Mouse (Mus musculus) liver, embryonic 14.5 days (tissue): ENCODE results near the gene Psma6. TPM values are rescaled to one million over a fixed set of nuclear protein-coding genes. Genes with fewer than 3 reads are reported as not detected.

Source experiments
- ATAC-seq: fragments of 200-750 bp; cut with Nextera tagmentation; 2 replicates; pipeline ENCODE4 v1.8.0; 2017; ENCODE audit warnings: moderate number of reproducible peaks, mild to moderate bottlenecking, moderate library complexity; ENCODE audit not compliant: insufficient read depth
- DNase-seq, 3 experiments: peaks; one replicate each; pipeline ENCODE4 v3.0.0-alpha.2; 2012 to 2013; ENCODE audit warnings: low read depth in 3 of 3, low spot score in 3 of 3
- H3K27ac ChIP-seq: fragments of 300-500 bp; sonication (generic); 2 replicates; pipeline ENCODE4 v1.5.1; 2014; ENCODE audit warnings: moderate library complexity, mild to moderate bottlenecking, control low read depth, inconsistent platforms
- H3K27me3 ChIP-seq: fragments of 300-500 bp; sonication (generic); 2 replicates; pipeline ENCODE4 v1.6.1; 2014; ENCODE audit warnings: mild to moderate bottlenecking, low read length, moderate library complexity; ENCODE audit not compliant: control insufficient read depth, insufficient read depth
- H3K36me3 ChIP-seq: fragments of 300-500 bp; sonication (generic); replicated peaks from 2 replicates; pipeline ENCODE4 v1.6.1; 2014; ENCODE audit warnings: low read depth; ENCODE audit not compliant: control insufficient read depth, insufficient read depth
- H3K4me1 ChIP-seq, 2 experiments: fragments of 200-500 bp in 1 of 2; fragments of 300-500 bp in 1 of 2; sonication (generic) in 1 of 2; replicated peaks; 2 replicates each; pipeline ENCODE4 v1.6.1; 2012 to 2014; ENCODE audit warnings: antibody characterized with exemption in 1 of 2, inconsistent platforms in 1 of 2, low read length in 1 of 2; ENCODE audit not compliant: control insufficient read depth in 2 of 2, insufficient read depth in 2 of 2
- H3K4me2 ChIP-seq: fragments of 300-500 bp; sonication (generic); 2 replicates; pipeline ENCODE4 v1.6.1; 2014; ENCODE audit warnings: low read depth, mild to moderate bottlenecking, control low read depth, moderate library complexity
- H3K4me3 ChIP-seq, 2 experiments: fragments of 200-500 bp in 1 of 2; fragments of 300-500 bp in 1 of 2; sonication (generic) in 1 of 2; 2 replicates each; pipeline ENCODE4 v1.5.1; 2012 to 2014; ENCODE audit warnings: low read depth in 2 of 2, low read length in 2 of 2, mild to moderate bottlenecking in 2 of 2, control low read depth in 1 of 2, inconsistent platforms in 1 of 2, moderate library complexity in 1 of 2; ENCODE audit not compliant: insufficient read depth in 1 of 2
- H3K9ac ChIP-seq: fragments of 300-500 bp; sonication (generic); replicated peaks from 2 replicates; pipeline ENCODE4 v1.6.1; 2014; ENCODE audit warnings: mild to moderate bottlenecking, control low read depth, moderate library complexity
- H3K9me3 ChIP-seq: fragments of 300-500 bp; sonication (generic); 2 replicates; pipeline ENCODE4 v1.6.1; 2016; ENCODE audit warnings: low read length, mixed read lengths; ENCODE audit not compliant: control insufficient read depth
- CTCF ChIP-seq: IDR thresholded peaks from 2 replicates; pipeline ENCODE4 v1.5.1; 2016; ENCODE audit warnings: antibody characterized with exemption, low read depth, control low read depth
- EP300 ChIP-seq: IDR thresholded peaks from 2 replicates; pipeline ENCODE4 v1.6.1; 2016; ENCODE audit warnings: antibody characterized with exemption, low read depth
- WGBS: fragments of 180-500 bp; shearing (Covaris S2); extraction: QIAGEN DNeasy Blood & Tissue Kit; methylation state at CpG from one replicate; pipeline ENCODE4 v1.1.7; 2014; ENCODE audit not compliant: insufficient replicate concordance; 5-methylcytosine and 5-hydroxymethylcytosine counted together
- polyA plus RNA-seq, 2 experiments: library from polyadenylated mRNA; depleted of rRNA in 1 of 2; stranded (reverse) in 1 of 2; unstranded in 1 of 2; fragments of >200 nt; fragmentation: Nextera tagmentation in 1 of 2; extraction: Ambion mirVana in 1 of 2; gene quantifications; 2 replicates each; pipeline versions ENCODE4 v1.2.1 to v1.2.3; 2012 to 2014

Gene Psma6
- polyA plus RNA-seq, 2 experiments: 85.9 to 220 TPM

- no peak overlapping the region for H3K9ac ChIP-seq
- no peak overlapping the region for H3K4me2 ChIP-seq
- DNase-seq: no peak
- H3K4me1 ChIP-seq: no peaks in the 10 kb centered on the region; a peak in 1 of 4 replicates
- no peak overlapping the region for H3K27ac ChIP-seq
- H3K27me3 ChIP-seq: no peaks in the 10 kb centered on the region
- TF ChIP-seq CTCF (no peak), EP300 (no peak)
- H3K36me3 ChIP-seq: no peaks in the 10 kb centered on the region
- WGBS: 48% methylated on average over 5 of the region's 5 CpGs
- ATAC-seq: no peak
- H3K4me3 ChIP-seq: no peak overlapping the region
- H3K9me3 ChIP-seq: no peaks in the 10 kb centered on the region
Observed at GRCm38 (mm10) chr12:55452839-55453238, 68.8 kb downstream of the Psma6 start.

- H3K36me3 ChIP-seq: no peaks in the 10 kb centered on the region
- DNase-seq (no peak), ATAC-seq (no peak)
- no peak overlapping the region for H3K9ac ChIP-seq
- H3K27ac ChIP-seq: no peak overlapping the region
- no peaks in the 10 kb centered on the region for H3K9me3 ChIP-seq
- no peak for TF ChIP-seq CTCF
- TF ChIP-seq EP300: no peak
- no peak overlapping the region for H3K4me3 ChIP-seq
- H3K4me2 ChIP-seq: no peak overlapping the region
- H3K4me1 ChIP-seq: no peaks in the 10 kb centered on the region; a peak in 2 of 4 replicates
- no peaks in the 10 kb centered on the region for H3K27me3 ChIP-seq
- 58% methylated on average over 4 of the region's 4 CpGs for WGBS
Observed at GRCm38 (mm10) chr12:55453924-55454323, 69.9 kb downstream of the Psma6 start.

- 75% methylated on average over 10 of the region's 10 CpGs for WGBS
- no peaks in the 10 kb centered on the region for H3K9me3 ChIP-seq
- no peak overlapping the region for H3K27ac ChIP-seq
- no peak overlapping the region for H3K4me2 ChIP-seq
- DNase-seq (no peak), ATAC-seq (no peak)
- no peaks in the 10 kb centered on the region for H3K36me3 ChIP-seq
- no peaks in the 10 kb centered on the region; a peak in 1 of 4 replicates for H3K4me1 ChIP-seq
- no peaks in the 10 kb centered on the region for H3K27me3 ChIP-seq
- H3K4me3 ChIP-seq: no peak overlapping the region
- TF ChIP-seq EP300: no peak
- no peak overlapping the region for H3K9ac ChIP-seq
Observed at GRCm38 (mm10) chr12:55455206-55455605, 71.2 kb downstream of the Psma6 start.

- 81% methylated on average over 3 of the region's 3 CpGs for WGBS
- ATAC-seq: no peak
Observed at GRCm38 (mm10) chr12:55456136-55456535, 72.1 kb downstream of the Psma6 start.

GRCm38 (mm10) chr12:55456893-55457292 lies 72.9 kb downstream of the Psma6 start:
- H3K4me3 ChIP-seq: no peak overlapping the region
- no peaks in the 10 kb centered on the region for H3K27me3 ChIP-seq
- H3K9ac ChIP-seq: no peak overlapping the region
- H3K27ac ChIP-seq: no peak overlapping the region
- DNase-seq (no peak), ATAC-seq (no peak)
- H3K9me3 ChIP-seq: no peaks in the 10 kb centered on the region
- 76% methylated on average over 5 of the region's 5 CpGs for whole genome bisulfite sequencing
- no peaks in the 10 kb centered on the region for H3K36me3 ChIP-seq
- TF ChIP-seq EP300 (no peak), CTCF (no peak)
- H3K4me2 ChIP-seq: no peak overlapping the region
- H3K4me1 ChIP-seq: no peaks in the 10 kb centered on the region; a peak in 1 of 4 replicates

More at GRCm38 (mm10) chr12:55456136-55456535, 72.1 kb downstream of the Psma6 start:
- TF ChIP-seq EP300 (no peak), CTCF (no peak)
- no peak for DNase-seq
- Histone ChIP-seq H3K27ac (no peak overlapping the region), H3K4me2 (no peak overlapping the region), H3K36me3 (no peaks in the 10 kb centered on the region), H3K9ac (no peak overlapping the region), H3K4me3 (no peak overlapping the region), H3K27me3 (no peaks in the 10 kb centered on the region), H3K9me3 (no peaks in the 10 kb centered on the region), H3K4me1 (no peaks in the 10 kb centered on the region; a peak in 1 of 4 replicates)
